Mouse (Mus musculus) cerebellum, postnatal 4 days (tissue): Measurements from ENCODE around the gene Slc24a4.

Experiments
- DNase-seq, 2 experiments: peaks; one replicate each; pipeline ENCODE4 v3.0.0; 2022; ENCODE audit warnings: low spot score in 2 of 2, mixed read lengths in 1 of 2

The Slc24a4 gene

DNA sequence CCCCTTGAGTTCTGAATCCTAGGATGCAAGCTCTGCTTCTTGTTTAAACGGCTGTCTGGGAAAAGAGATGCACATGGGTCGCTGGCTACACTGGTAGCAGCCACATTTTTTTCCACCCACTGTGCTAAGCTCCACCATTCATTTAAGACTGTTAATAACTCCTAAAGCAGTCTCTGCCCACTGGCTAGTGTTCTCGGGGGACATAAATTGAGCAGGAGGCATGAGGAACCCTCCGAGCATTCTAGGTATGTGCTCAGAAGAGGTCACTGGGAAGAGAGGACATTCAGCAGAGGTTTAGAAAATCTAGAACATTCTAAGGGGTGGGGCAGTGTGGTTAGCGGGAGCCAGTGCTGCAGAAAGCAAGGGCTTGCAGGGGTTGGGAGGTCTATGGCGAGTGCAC, 156.8 kb downstream of the Slc24a4 start:
- no peak for DNase-seq

DNA sequence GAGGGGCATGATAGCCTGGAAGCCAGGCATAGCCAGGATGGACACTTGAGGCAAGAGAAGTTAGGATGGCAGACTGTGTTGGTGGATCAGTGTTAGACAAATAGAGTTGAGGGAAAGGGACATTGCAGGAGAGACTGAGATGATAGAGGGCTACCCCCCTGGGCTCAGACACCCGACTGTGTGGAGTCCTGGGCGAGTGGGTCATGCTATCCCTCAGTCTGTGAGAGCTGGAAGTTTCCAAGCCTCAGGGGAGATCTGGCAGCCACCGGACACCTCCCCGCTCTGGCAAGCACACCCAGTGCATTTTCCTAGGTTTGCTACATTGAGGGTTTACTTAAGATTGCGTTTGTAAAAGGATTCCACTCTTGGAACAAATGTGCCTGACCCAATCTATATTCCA, 157.2 kb downstream of the Slc24a4 start:
- no peak for DNase-seq

DNA sequence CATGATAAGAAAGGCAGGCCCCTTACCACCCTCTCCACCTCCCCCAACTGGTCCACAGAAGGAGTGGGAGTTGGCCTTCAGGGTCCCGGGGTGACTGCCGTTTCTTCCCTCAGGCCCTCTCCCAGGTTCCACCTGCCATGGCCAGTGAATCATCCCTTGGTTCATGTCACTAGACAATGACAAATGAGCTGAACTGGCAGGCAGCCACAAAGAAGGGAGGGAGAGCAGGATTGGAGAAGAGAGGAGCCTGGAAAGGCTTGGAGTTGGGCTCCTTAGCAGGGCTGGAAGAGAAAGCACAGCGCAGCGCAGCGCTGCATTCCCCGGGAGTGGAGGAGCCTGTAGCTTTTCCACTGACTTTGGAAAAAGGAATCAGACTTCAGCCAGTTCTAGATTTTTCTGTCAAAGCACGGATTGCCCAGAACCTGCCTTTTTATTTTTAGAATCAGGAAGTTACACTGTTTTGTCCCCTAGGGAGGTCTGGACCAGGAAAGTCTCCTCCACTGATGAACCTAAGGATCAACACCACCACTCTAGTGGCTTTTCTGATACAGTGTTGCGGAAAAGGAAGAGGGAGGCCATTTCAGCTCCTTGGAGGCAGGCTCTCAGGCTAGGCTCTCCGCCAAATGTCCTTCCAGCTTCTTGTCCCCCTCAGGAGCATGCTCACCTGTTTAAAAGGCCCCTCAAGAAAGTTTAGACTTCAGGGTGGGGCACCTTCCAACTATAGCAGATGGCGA, 158.3 kb downstream of the Slc24a4 start:
- DNase-seq = peak in 1 of 2 experiments; percentile 45

DNA sequence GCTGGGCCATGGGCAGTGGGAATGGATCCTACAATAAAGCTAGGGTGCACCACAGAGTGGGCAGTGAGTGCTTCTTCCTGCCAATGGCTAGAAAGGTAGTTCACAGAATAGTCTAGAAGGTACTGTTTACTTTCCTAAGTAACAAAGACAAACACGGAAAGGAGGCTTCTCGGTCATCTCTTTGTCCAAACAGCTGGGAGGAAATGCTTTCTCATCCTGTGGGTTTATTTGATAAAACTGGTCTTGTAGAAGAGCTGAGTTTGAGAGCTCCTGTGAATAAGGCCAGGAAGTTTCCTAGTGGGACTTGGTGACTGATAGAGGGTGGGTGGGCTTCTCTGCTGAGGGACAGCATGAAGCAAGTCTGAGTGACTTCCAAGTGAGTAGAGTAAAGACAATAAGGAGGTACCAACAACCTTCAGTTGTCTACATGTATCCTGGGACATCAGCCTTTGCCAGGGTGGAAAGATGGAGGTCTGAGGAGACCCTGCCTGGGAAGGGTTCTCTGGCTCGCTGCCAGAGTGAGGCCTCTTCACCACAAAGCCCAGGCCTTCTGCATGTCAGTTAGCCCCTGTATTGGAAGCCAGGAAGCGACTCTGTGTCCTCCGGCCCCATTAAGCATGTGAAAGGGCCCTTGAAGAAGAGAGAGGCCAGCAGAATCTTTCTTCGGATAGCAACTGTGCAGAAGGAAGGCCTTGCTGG, 159.5 kb downstream of the Slc24a4 start:
- DNase-seq = no peak

DNA sequence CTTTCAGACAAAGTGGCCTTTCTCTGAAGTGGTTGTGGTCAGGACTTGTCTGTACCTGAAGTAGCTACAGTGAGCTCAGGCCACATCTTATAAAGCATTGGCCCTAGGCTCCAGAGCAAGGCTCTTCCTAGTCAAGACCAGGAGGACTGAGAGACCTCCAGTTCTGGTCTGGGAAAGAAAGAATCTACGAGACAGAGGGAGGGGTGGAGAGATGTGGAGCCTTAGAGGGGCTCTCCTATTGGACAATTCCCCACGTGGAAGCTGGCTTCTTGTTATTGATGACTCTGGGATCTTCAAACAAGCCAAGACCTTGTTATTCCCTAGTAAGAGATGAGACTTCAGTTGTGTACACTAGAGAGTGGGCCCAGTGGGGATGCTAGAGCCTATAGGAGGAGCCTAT, 160.3 kb downstream of the Slc24a4 start:
- no peak for DNase-seq

DNA sequence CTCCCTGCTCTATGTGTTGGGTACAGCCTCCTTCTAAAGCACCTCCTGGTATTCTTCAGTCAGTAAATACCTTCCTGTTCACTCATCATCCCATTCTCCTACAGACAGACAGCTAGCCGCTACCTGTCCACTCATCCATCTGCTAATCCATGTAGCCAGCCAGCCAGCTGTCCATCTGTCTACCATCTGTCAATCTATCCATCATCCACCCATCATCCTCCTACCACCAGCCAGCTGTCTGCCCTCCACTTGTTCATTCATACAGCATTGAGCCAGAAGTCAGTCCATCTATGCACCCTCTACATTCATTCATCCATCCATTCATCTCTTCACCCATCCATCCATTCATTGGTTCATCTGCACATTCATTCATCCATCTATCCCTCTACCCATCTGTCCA, 161.0 kb downstream of the Slc24a4 start:
- no peak for DNase-seq

DNA sequence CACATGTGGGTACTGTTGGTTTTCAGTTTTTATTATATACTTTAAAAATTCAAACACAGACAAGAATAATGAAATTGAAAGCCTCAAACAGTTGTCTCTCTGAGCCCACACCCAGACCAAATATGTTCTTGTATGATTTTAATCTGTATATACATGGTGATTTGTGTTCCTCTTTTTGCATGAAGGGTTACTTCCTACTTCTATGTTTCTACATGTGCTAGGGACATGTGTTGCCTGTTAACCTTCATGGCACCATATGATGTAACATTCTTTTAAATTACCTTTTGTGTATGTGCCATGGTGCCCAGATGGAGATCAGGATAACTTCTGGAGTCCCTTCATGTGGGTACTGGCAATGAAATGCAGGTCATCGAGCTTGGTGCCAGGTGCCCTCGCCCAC, 162.1 kb downstream of the Slc24a4 start:
- no peak for DNase-seq

DNA sequence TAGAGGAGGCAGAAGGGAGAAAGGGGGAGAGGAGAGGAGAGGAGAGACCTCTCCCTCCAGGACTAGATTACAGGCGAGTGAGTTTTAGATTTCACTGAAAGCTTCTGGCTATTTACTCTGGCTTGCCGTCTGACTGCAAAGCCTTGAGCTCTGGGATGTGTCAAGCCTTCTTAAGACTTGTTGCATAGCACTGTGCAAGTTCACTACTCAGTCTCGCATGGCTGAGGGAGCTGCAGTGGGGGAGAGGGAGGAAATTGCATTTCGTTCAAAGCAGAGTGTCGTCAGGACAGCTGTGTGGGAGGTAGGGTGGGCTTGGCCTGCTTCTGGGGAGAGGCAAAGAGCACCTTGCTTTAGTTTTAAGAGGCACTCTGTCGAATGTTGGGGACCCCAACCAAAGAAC, 163.2 kb downstream of the Slc24a4 start:
- DNase-seq = no peak

DNA sequence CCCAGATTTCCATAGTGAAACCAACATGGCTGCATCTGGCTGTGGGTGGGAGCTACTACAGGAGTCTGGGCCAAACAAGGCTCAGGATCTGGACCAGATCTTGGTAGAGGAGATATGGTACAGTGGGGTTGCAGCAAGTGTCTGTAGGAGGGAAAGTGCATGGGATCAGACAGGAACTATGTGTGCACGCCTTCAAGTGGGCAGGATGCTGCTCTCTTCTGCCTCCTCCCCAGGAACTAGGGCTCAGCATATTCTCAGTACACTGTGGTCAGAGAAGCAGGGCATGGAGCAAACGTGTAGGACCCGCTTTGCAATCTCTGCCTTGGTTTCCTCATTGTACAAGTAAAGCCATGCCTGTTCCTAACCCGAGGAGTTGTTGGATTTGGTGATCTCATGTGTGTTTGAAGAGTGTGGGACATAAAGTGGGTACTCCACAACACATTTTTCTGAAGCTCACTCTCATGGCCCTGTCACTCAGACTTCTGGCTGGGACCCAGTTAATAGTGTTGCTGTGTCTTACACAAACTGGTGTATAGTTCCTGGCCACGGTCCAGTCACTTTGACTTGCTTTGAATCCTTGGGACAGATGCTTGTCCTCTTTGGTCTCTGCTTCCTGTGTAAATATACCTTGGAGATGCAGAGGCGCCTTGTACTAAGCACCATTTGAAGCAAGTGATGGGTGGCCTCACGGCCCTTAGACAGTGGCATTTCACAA, 164.1 kb downstream of the Slc24a4 start:
- DNase-seq = no peak

DNA sequence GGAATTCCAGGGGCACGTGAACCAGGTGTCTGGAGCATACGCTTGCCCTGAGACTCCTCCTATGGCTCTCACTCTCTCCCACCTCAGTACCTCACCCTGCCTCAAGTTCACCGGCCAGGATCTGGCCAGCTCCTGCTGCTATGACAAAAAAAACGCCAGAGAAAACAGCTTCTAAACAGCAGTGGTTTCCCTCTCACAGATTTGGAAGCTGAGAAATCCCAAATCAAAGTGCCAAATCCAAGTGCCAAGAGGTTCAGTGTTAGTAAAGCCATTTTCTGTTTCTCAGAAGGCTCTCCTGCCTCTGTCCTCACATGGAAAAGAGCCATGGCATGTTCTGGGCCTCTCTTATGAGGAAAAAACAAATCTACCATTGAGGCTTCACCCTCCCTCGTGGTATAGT, 166.1 kb downstream of the Slc24a4 start:
- DNase-seq = no peak

DNA sequence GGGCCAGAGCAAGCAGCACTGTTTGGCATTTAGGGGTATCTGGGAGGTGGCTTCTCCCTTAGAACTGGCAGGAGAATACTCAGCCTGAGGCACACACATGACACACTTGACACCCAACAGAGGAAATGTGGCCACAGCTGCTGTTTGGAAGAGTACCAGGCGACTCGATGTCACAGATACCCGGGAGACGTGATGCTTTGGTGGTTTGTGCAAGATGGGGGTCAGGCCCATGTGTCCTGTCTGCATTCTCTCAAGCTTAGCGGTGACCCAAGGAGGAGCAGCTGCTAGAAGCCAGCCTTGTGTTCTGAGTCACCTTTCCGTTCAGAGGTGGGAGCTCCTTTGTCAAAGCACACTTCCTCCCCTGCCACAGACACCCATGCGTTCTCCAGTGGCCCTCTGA, 166.7 kb downstream of the Slc24a4 start:
- DNase-seq = no peak

DNA sequence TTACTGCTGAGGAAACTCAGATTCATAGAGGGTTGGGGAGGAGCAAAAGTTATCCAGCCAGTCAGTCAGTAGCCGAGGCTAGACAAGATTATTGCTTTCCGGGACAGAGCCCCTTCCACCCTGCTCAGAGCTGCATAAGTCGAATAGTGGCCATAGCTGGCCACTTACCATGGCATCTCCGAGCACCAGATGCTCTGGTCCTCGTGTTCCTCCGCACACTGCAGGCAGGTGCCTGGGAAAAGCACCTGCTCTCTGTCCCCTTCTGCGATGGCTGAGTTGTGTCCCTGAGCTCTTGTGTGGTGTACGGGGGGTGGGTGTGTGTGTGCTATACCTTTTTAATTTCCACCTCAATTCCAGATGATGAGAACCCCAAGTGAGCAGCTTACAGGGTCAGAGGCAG, 167.1 kb downstream of the Slc24a4 start:
- DNase-seq = no peak

DNA sequence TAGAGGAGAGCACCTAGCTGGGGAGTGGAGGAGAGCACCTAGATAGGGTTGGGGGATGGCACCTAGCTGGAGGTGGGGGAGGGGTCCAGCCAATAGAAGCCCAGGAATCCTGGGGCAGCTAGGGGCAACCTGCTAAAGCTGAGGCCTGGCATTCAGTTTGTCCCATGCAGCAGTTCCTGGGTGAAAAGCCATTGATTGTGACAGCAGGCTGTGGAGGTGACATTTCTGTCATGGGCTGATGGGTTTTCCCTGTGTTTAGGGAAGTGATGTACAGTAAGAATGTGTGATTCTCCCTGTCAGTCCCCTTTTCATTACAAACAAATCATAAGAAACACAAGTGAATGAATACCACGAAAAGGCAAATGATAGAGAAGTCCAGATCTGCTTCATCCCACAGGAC, 167.8 kb downstream of the Slc24a4 start:
- DNase-seq = no peak

DNA sequence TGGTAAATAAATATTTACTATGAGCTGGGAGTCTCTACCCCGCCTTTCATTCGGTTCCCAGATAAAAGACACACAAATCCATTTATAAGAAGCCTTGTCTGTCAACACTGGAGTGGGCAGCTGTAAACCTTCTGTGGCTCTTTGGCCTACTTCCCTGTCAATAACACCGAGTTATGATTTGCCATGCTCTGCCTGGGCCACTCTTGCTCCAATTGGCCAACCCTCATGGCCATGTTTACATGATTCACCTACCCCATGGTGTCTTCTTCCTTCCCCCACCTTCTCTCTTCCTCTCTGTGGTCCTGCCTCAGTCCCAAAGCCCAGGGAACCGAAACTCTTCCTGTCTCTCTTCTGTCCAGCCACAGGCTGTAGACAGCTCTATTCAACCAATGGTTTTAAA, 168.4 kb downstream of the Slc24a4 start:
- DNase-seq = no peak

DNA sequence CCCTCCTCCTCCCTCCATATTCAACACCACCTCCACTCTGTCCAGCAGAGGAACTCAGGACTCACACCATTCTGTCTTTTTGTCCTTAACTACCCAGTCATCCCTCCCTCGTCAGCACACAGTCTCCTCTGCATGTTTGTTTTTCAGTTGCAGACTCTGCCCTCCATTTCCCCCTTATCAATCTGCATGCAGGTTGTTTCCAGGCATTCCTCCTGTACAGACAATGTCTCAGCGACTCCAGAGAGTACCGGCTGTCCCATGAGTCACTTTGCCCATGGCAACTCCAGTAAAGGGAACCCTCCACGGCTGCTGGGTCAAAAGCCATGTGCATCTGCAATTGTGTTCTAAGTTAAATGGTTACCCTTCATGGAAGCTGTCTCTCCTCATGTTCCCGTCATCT, 170.7 kb downstream of the Slc24a4 start:
- DNase-seq = no peak

DNA sequence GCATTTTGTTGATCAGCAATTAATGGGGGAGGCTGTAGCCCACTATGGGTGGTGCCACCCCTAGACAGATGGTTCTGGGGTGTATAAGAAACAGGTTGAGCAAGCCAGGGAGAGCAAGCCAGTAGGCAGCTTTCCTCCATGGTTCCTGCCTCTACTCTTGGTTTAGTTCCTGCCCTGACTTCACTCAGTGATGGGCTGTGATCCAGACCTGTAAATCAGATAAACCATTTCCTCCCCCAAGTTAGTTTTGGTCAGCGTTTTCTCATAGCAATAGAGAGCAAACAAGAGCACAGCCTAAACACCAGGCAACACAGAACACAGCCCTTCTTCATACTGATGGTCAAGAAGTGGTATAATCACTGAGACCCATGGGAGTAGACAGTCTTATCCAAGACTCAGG, 173.1 kb downstream of the Slc24a4 start:
- DNase-seq = no peak

DNA sequence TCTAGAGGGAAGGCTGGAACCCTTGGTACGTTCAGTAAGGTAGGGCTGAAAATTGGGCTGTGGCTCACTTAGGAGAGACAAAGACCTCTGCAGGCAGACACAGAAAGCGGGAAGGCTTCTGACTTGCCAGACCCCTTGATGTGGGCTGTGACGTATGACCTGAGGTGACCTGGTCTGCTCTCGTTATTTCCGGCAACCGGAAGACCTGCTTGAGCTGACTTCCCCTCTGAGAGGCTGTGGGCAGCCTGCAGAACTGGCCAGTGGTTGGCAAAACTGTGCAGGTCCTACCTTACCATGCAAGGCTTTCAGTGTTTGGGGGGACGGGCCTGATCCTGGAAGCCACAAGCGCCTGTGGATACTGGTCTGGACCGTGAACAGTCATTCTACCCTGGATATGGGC, 173.8 kb downstream of the Slc24a4 start:
- DNase-seq = no peak

DNA sequence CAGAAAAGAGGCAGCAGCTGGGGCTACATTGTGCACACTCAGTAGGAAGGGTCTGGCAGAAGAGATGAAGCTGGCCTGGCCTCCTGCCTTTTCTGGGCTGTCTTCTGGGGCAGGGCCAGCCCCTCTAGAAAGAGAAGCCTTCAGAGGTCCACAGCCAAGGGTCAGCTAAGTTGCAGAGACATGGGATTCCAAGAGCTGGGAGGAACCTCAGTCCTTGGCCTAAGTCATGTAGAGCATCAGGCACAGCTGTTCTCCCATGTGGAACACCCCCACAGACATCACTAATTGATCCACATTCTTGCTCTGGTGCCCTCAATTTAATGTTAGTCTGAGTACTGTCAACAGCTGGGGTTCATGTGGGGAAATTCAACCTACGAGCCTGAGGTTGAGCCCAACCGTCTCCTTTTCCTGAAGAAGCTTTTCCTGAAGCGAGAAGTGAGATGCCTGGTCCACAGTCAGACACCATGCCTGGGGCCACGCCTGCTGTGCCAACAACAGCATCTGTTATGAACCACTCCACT, 174.4 kb downstream of the Slc24a4 start:
- peak in 1 of 2 experiments; percentile 43 for DNase-seq

DNA sequence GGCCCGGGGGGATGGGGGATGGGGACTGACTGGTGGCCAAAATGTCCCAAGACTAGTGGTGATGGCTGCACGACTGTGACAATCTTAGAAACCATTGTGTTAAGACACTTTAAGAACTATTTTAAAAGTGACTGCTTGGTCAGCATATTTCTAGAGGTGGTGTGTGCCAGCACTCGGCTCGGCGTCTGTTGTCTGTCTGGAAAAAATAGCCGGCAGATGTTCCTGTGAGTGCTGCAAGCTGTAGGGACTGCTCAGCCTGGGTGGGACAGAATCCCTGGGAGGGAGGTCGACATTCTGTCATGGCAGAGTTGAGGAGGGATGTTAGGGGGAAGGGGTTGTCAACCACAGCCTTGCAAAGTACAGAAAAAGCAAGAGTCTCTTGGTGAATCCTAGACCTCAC, 175.3 kb downstream of the Slc24a4 start:
- DNase-seq = no peak

DNA sequence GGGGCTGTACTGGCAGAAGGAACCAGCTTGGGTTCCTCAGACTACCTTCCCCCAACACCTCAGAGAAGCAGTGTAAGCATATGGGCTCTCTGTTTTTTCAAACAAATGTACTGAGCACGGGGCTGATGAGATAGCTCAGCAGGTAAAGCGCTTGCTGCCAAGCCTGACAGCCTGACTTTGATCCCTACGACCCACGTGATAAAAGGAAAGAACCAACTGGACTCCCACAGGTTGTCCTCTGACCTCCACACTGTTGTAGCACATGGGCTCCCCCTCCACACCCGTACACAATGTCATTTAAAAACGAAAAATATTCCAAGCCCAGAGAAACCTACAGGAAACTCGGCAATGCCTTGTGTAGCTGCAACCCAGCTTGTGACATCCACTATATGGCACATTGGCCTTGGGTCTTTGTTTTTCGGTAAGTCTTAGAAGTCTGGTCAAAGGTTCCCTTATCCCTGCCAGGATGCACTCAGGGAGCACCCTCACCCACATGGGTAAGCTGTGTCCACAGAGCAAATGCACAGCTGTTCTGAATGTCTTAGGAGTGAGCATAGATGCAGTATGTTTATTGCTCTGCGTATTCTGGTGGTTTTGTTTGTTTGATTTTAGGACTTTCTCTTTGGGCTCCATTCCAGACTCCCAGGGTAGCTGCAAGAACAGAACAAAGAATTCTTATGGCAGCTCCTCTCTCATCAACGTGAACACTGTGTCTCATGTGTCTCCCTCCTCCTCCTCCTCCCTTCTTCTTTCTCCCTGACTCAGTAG, 176.7 kb downstream of the Slc24a4 start:
- no peak for DNase-seq

DNA sequence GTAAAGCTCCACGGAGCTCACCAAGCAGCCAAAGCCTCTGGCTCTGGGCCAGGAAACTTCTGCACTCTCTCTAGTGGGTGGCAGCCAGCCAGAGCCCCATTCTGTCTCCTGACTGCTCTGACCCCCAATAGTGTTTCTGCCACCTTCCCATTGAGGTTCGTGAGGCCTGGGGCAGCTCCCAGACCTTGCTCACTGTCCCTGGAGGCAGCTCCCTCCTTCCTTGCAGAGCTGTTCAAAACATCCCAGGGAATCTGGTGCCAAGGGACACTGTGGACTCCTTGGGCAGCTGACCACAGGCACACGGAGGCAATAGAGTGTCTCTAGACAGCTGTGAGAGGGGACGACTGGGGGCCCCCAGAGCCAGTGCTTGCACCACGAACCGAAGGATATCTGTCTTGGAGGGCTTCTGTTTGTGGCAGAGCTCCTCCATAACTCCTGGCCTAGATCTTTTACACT, 179.5 kb downstream of the Slc24a4 start:
- DNase-seq = peak in 1 of 2 experiments; percentile 56
